Mouse (Mus musculus) brown adipose tissue, adult 24 weeks (tissue): ENCODE data around the gene 1700092M07Rik. TPM values are rescaled to one million over a fixed set of nuclear protein-coding genes. Genes with fewer than 3 reads are reported as not detected.
"Not testable (repeated sequence)": the region's sequence is repeated elsewhere in the genome, so short reads cannot be mapped to it uniquely, and the experiment has no call there.

Experiments used
- H3K27ac ChIP-seq: fragments of 200-500 bp; replicated peaks from 2 replicates; pipeline ENCODE4 v1.5.1; 2012; ENCODE audit warnings: low read depth, mild to moderate bottlenecking, low read length
- H3K4me1 ChIP-seq: fragments of 200-500 bp; 2 replicates; pipeline ENCODE4 v1.6.1; 2012; ENCODE audit warnings: low read length, mixed read lengths; ENCODE audit not compliant: control insufficient read depth, insufficient read depth, insufficient read length
- H3K4me3 ChIP-seq: fragments of 200-500 bp; 2 replicates; pipeline ENCODE4 v1.5.1; 2012; ENCODE audit warnings: low read depth, mild to moderate bottlenecking, low read length, moderate library complexity; ENCODE audit not compliant: insufficient read depth
- polyA plus RNA-seq: library from polyadenylated mRNA; stranded (reverse); fragments of >200 nt; gene quantifications from 2 replicates; pipeline ENCODE4 v1.2.4, GENCODE M21; 2012; ENCODE audit not compliant: missing spikeins, insufficient read depth, insufficient read length

Gene 1700092M07Rik
- polyA plus RNA-seq, 1 experiment: not detected

DNA sequence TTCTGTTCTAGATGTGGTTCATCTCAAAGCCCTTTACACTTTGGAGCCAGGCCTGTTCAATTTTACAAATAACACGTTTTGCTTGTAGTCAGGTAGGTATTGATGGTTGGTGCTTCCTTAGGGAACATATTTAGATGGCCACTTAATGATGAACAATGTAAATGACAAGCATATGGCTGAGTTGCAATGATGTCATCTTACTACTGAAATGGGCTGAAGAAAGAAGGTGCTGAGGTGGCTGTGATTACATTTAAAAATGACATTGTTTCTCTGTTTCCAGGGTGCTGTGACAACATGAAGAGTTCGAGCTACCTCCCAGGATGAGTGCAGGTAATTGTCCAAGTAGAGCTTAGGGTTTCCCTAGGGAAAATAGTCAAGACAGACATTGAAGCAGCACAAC lies 16.1 kb upstream of the 1700092M07Rik start:
- Histone ChIP-seq H3K4me3 (peak overlapping the region; percentile 23), H3K4me1 (no peaks in the 10 kb centered on the region), H3K27ac (no peak overlapping the region)

DNA sequence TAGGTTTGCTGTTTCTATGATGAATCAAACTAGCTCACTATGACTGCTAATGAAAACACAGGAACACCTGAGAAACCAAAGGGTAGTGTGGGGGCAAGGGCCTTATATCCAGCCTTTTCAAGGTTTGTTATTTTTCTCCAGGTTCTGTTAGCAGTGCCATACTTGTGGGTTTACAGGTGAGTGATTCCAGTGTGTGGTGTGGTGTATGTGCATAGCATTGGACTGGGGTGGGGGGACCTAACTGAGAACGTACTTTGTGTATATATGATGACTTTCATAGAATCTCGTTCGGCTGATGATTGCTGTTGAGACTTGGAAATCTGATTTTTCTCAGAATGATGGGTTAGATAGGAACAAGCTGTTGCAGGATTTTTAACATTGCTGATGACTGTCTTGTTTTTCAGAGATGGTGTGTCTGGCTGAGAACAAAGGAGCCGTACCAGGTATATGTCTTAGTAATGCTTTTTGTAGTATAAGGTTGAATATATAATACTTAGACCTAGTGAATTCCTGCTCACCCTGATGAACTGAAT lies 15.4 kb upstream of the 1700092M07Rik start:
- Histone ChIP-seq H3K4me3 (no peak overlapping the region), H3K4me1 (no peaks in the 10 kb centered on the region), H3K27ac (no peak overlapping the region)

DNA sequence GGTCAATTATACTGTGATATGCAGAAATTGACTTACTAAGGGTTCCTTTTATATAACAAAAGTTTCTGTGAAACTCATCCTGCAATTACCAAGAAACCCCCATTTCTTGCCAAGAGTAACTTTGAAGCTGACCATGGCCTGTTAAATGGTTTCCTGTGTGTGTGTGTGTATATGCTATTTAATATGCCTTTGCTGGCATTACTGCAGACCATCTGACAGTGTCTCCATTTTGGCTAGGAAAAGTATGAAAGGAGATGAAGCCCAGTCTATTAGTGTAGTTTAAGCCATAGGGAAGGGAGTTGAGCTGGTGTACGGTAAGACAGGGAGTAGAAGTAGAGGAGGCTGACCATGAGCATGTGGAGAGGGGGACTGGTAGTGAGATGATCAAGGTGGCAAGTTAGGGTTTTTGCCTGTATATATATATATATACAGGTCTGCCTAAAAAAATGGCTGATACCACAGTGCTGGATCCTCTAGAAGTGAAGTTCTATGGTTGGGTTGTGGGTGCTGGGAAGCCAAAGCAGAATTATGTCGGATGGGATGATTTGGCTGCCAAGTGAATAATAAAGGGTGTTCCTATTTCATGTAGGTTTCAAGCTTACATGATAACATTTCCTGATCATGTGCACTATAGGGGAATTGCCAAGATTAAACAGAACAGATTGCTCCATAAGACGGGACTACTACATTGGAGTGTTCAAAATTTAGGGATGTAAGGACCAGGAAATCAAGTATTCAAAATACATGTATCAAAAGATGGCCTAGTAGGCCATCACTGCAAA lies 13.7 kb upstream of the 1700092M07Rik start:
- no peak overlapping the region for H3K4me3 ChIP-seq
- no peaks in the 10 kb centered on the region for H3K4me1 ChIP-seq
- no peak overlapping the region for H3K27ac ChIP-seq

DNA sequence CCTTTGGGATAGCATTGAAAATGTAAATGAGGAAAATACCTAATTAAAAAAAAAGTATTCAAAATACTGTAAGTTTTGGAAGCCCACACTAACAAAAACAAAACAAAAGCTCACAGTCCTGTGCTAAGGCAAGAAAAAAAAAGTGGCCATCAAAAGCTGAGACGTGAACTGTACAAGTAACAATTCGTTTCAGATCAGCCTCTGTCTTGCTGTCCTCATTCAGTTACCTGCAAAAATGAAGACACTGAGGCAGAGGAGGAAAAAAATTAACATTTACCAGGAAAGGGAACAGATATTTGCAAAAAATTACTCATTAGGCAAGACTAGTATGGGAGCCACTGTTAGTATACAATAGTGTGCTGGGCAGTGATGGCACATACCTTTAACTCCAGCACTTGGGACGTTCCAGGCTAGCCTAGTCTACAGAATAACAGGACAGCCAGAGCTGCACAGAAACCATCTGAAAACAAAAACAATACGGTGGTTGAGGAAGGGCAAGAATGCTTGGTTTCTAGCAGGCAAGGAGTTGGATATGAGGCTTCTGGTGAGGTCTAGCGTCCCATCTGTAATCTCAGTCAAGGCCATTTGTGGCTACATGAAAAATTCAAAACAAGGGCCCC lies 12.9 kb upstream of the 1700092M07Rik start:
- Histone ChIP-seq H3K4me3 (no peak overlapping the region), H3K4me1 (no peaks in the 10 kb centered on the region), H3K27ac (no peak overlapping the region)

DNA sequence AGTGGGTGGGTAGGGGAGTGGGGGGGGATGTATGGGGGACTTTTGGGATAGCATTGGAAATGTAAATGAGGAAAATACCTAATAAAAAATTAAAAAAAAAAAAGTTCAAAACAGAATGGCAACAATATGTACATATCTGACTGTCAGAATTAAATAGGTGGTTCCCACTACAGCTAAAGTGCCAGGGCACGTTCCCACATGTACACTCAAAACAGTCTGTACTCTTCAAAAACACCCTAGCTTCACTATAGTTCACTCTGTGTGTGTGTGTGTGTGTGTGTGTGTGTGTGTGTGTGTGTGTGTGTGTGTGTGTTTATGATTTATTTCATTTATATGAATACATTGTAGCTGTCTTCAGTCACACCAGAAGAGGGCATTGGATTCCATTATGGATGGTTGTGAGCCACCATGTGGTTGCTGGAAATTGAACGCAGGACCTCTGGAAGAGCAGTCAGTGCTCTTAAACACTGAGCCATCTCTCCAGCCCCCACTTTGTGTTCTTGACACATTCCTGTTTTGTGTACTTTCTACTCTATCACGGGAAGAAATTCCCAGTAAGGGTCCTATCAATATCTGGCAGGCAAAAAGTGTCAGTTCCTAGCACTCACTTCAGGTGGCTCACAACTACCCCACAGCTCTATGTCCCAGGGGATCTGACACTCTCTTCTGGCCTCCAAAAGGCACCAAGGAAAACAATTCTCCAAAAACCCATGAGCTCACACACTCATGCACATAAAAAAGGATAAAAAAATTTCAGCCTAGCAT lies 12.0 kb upstream of the 1700092M07Rik start:
- H3K4me3 ChIP-seq, H3K27ac ChIP-seq, H3K4me1 ChIP-seq: not testable (repeated sequence)

DNA sequence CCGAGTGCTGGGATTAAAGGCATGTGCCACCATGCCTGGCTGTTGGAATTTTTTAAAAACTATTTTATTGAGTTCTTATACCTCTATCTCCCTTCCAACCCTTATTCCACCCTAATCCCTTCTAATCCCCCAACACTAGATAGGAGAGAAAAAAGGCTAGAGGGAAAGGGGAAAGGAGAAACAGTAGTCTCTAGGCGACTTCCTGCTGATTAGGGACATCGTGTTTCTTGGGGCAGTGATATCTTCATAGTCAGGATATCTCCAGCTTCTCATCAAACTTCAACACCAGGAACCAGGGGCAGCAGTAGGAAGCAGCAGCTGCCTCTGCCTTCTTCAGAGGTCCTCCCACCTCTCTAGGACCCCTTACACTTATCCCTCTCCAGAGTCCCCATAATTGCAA lies 6.2 kb upstream of the 1700092M07Rik start:
- Histone ChIP-seq H3K4me3 (no peak overlapping the region), H3K4me1 (peaks cover 2% of the 10 kb centered on the region; the same call in 1 of the 2 replicates), H3K27ac (no peak overlapping the region)

DNA sequence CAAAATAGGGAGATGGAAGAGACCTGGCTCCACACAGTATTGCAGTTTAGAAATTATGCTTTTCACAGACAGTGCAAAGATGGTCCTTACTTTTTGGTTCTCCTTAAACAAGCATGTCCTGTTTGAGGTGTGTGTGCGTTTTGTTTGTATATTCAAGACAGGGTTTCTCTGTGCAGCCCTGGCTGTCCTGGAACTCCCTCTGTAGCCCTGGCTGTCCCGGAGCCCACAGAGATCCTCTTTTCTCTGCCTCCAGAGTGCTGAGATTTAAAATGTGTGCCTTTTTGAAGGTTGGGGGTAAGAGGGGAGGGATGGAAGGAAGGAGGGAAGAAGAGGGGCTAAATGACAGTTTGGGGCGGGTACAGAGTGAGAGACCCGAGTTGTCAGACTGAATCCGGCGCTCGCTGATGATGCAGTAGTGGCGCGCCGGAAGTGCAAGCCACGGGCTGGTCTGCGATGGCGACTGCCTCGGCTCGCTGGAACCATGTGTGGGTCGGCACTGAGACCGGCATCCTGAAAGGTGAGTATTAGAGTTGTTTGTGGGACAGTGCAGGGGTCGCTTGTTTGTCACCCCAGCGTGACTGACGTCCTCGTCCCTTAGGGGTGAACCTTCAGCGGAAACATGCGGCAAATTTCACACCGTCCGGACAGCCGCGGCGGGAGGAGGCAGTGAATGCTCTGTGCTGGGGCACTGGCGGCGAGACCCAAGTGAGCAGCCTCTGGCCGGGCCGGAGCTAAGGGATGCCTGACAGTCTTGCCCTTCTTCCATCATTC lies 4.9 kb upstream of the 1700092M07Rik start, which contains the start of gene Wdr74:
Gene Wdr74, plus strand, starts transcription at position 439 of the 771 bp plus-strand sequence.
- H3K4me3 ChIP-seq: peak within 1 kb of the TSS; percentile 91
- H3K27ac ChIP-seq: peak within 1 kb of the TSS; percentile 64
- peaks cover 2% of the 10 kb centered on the region; the same call in 1 of the 2 replicates for H3K4me1 ChIP-seq

DNA sequence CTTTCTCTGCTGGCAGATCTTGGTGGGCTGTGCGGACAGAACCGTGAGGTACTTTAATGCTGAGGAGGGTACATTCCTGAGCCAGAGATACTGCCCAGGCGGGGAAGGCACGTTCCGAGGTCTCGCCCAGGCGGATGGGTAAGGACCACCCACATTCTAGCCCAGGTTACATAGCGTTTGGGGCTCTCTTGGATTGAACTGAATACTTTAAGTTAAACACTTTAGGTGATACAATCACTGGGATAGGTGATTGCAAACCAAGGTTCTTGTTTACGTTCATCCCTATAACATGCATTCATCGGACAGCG lies 4.4 kb upstream of the 1700092M07Rik start:
- Histone ChIP-seq H3K4me3 (peak overlapping the region; percentile 91), H3K27ac (no peak overlapping the region), H3K4me1 (peaks cover 2% of the 10 kb centered on the region; the same call in 1 of the 2 replicates)

DNA sequence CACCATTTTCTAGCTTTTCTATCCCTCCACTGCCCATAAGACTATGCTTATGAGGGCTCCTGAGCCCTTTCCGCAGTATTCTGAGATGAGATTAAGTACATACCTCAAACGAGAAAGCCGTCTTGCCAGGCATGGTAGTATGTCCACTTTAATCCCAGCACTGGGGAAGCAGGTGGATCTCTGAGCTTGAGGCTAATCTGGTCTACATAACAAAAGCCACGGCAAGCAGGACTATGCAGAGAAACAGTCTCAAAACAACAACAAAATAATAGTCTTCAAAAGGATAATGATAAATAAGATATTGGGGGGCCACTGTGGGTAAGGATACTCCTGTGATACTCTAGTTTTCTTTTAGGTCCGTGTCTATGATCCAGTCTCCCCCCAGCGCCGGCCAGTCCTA lies 1.6 kb upstream of the 1700092M07Rik start:
- H3K27ac ChIP-seq: no peak overlapping the region
- H3K4me1 ChIP-seq: peaks cover 8% of the 10 kb centered on the region
- H3K4me3 ChIP-seq: no peak overlapping the region

DNA sequence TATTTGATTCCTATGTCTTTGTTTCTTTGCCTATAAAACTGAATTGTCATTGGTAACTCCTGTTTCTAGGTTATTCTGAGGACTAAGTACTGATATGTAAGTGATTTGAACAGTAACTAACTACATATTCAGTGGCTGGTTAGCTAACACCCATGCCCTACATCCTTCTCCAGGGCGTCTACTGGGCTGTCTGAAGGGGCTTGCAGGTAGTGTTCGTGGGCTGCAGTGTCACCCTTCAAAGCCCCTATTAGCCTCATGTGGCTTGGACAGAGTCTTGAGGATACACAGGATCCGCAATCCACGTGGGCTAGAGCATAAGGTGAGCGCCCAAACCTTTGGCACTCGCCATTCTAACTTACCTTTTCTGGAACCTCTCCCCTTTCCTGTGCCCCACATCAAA lies 872 bp upstream of the 1700092M07Rik start:
- Histone ChIP-seq H3K27ac (no peak overlapping the region), H3K4me1 (peaks cover 8% of the 10 kb centered on the region), H3K4me3 (no peak overlapping the region)

DNA sequence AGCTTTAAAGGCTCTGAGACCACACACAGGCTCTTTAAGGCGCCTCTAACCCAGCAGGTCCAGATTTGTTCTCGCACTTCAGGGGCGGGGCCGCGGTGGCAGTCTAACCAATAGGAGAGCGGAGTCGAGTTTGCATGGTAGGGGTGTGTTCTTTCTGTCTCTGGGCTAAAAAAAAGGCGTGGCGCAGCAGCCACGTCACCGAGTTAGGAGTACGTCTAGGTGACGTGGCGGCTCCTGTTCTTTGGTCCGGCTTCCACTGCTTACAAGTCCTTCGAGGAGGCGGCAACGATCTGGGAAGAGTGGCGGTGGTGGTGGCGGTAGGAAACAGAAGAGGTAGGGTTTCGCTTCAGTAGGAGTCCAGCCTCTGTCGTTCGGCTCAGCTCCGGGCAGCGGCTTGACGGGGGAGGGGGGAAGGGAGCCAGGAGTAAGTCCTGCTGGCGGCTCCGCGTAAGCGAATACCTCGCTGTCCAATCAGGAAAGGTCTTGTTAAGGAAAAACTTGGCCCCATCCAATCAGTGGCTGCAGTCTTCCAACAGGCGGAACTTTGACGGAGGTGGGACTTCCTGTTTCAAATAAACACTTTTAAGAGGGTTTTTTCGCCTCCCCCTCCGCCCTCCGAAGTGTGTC lies 838 bp downstream of the 1700092M07Rik start, which contains the start of gene Stx5a:
Gene Stx5a, plus strand, starts transcription at position 171 of the 627 bp plus-strand sequence.
- Histone ChIP-seq H3K4me3 (peak within 1 kb of the TSS; percentile 92), H3K4me1 (peaks cover 6% of the 10 kb centered on the region), H3K27ac (peak within 1 kb of the TSS; percentile 99)

DNA sequence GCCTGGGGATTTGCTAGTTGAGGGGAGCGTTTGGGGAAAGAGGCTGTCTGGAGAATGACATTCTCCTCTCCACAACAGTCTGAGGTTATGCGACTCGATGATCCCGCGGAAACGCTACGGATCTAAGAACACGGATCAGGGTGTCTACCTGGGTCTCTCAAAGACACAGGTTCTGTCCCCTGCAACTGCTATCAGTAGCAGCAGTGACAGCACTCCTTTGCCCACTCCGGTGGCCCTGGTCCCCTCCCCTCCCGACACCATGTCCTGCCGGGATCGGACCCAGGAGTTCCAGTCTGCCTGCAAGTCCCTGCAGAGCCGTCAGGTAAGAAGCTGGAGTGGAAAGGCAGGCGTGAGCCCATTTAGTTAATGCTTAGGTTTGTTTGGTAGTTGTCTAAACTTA lies 1.7 kb downstream of the 1700092M07Rik start:
- Histone ChIP-seq H3K27ac (peak overlapping the region; percentile 74), H3K4me3 (peak overlapping the region; percentile 92), H3K4me1 (peaks cover 6% of the 10 kb centered on the region)

DNA sequence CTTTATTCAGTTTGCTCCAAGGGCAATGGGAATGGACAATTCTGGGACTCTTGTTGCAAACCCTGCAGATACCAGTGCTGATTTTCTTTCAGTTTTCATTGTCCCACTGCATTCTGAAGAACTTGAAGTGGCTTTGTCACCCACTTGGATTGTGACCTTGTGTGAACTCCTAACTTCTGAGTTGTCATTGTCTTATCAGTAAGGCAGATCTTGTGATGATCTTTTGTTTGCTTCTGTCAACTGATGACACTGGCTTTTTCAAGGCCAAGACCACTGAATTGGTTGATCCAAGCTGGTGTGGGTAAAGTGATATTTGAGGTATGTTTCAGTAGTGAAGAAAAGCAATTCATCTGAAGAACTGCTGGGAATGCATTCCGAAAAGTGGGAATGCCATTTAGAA lies 4.9 kb downstream of the 1700092M07Rik start:
- Histone ChIP-seq H3K4me3 (no peak overlapping the region), H3K4me1 (peaks cover 6% of the 10 kb centered on the region), H3K27ac (no peak overlapping the region)

DNA sequence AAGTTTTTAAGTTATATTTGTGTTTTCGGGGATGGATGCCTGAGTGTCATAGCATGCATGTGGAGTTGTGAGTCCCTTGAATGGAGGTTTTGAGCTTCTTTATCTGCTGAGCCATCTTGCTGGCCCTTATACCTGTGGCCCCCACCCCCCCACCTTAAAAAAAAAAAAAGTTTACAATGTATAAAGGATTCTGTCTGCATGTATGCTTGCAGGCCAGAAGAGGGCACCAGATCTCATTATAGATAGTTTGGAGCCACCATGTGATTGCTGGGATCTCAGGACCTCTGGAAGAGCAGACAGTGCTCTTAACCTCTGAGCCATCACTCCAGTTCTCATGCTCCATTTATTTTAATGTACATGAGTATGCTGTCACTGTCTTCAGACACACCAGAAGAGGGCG lies 6.8 kb downstream of the 1700092M07Rik start:
- peaks cover 4% of the 10 kb centered on the region for H3K4me1 ChIP-seq
- H3K27ac ChIP-seq: no peak overlapping the region
- H3K4me3 ChIP-seq: no peak overlapping the region
